Mouse (Mus musculus): Measurements from ENCODE around the gene Olfr52. TPM values are rescaled to one million over a fixed set of nuclear protein-coding genes. Genes with fewer than 3 reads are reported as not detected.

Olfr52 gene
- polyA plus RNA-seq, 1 experiment from 2014 or later = not detected

Other genes with a start within 250 kb of the Olfr52 start
- not detected in 2 replicates for gene Olfr1028, start 235.2 kb downstream of the Olfr52 start, polyA plus RNA-seq (2015; fragmentation: Nextera tagmentation; extraction: Ambion mirVana)
- not detected in 2 replicates for gene Olfr1029, start 211.8 kb downstream of the Olfr52 start, polyA plus RNA-seq (2015; fragmentation: Nextera tagmentation; extraction: Ambion mirVana)
- not detected in 2 replicates for gene Olfr1030, start 206.4 kb downstream of the Olfr52 start, polyA plus RNA-seq (2015; fragmentation: Nextera tagmentation; extraction: Ambion mirVana)
- not detected in 2 replicates for gene Olfr1031, start 195.4 kb downstream of the Olfr52 start, polyA plus RNA-seq (2015; fragmentation: Nextera tagmentation; extraction: Ambion mirVana)
- gene Olfr1032, start 180.1 kb downstream of the Olfr52 start, polyA plus RNA-seq (2015; fragmentation: Nextera tagmentation; extraction: Ambion mirVana) = not detected in 2 replicates
- gene Olfr1033, start 165.1 kb downstream of the Olfr52 start, polyA plus RNA-seq (2015; fragmentation: Nextera tagmentation; extraction: Ambion mirVana) = 2.3 and 3.1 TPM in 2 replicates
- not detected in 2 replicates for gene Olfr1034, start 139.8 kb downstream of the Olfr52 start, polyA plus RNA-seq (2015; fragmentation: Nextera tagmentation; extraction: Ambion mirVana)
- gene Olfr1036, start 111.7 kb downstream of the Olfr52 start, polyA plus RNA-seq (2015; fragmentation: Nextera tagmentation; extraction: Ambion mirVana) = not detected in 2 replicates
- gene Olfr1037, start 98.3 kb downstream of the Olfr52 start, polyA plus RNA-seq (2015; fragmentation: Nextera tagmentation; extraction: Ambion mirVana) = not detected in 2 replicates
- not detected in 2 replicates for gene Olfr1039, start 49.8 kb downstream of the Olfr52 start, polyA plus RNA-seq (2015; fragmentation: Nextera tagmentation; extraction: Ambion mirVana)
- gene Olfr1040, start 39.0 kb downstream of the Olfr52 start, polyA plus RNA-seq (2015; fragmentation: Nextera tagmentation; extraction: Ambion mirVana) = not detected in 2 replicates
- gene Olfr1042, start 23.8 kb downstream of the Olfr52 start, polyA plus RNA-seq (2015; fragmentation: Nextera tagmentation; extraction: Ambion mirVana) = not detected in 2 replicates
- not detected in 2 replicates for gene Olfr1043, start 18.2 kb downstream of the Olfr52 start, polyA plus RNA-seq (2015; fragmentation: Nextera tagmentation; extraction: Ambion mirVana)
- gene Olfr1044, start 7.9 kb downstream of the Olfr52 start, polyA plus RNA-seq (2015; fragmentation: Nextera tagmentation; extraction: Ambion mirVana) = not detected in 2 replicates
- gene Olfr1045, start 17.3 kb upstream of the Olfr52 start, polyA plus RNA-seq (2015; fragmentation: Nextera tagmentation; extraction: Ambion mirVana) = not detected in 2 replicates
- not detected in 2 replicates for gene Olfr1046, start 33.6 kb upstream of the Olfr52 start, polyA plus RNA-seq (2015; fragmentation: Nextera tagmentation; extraction: Ambion mirVana)
- not detected in 2 replicates for gene Olfr1047, start 45.7 kb upstream of the Olfr52 start, polyA plus RNA-seq (2015; fragmentation: Nextera tagmentation; extraction: Ambion mirVana)
- gene Olfr1048, start 54.6 kb upstream of the Olfr52 start, polyA plus RNA-seq (2015; fragmentation: Nextera tagmentation; extraction: Ambion mirVana) = not detected in 2 replicates
- not detected in 2 replicates for gene Olfr1049, start 72.6 kb upstream of the Olfr52 start, polyA plus RNA-seq (2015; fragmentation: Nextera tagmentation; extraction: Ambion mirVana)
- gene Olfr1051, start 93.4 kb upstream of the Olfr52 start, polyA plus RNA-seq (2015; fragmentation: Nextera tagmentation; extraction: Ambion mirVana) = not detected in 2 replicates
- not detected in 2 replicates for gene Olfr1052, start 106.8 kb upstream of the Olfr52 start, polyA plus RNA-seq (2015; fragmentation: Nextera tagmentation; extraction: Ambion mirVana)
- gene Olfr1053, start 129.6 kb upstream of the Olfr52 start, polyA plus RNA-seq (2015; fragmentation: Nextera tagmentation; extraction: Ambion mirVana) = not detected in 2 replicates
- not detected in 2 replicates for gene Olfr1054, start 149.8 kb upstream of the Olfr52 start, polyA plus RNA-seq (2015; fragmentation: Nextera tagmentation; extraction: Ambion mirVana)
- gene Olfr1055, start 164.6 kb upstream of the Olfr52 start, polyA plus RNA-seq (2015; fragmentation: Nextera tagmentation; extraction: Ambion mirVana) = not detected in 2 replicates
- gene Olfr1056, start 176.8 kb upstream of the Olfr52 start, polyA plus RNA-seq (2015; fragmentation: Nextera tagmentation; extraction: Ambion mirVana) = not detected in 2 replicates
- not detected in 2 replicates for gene Olfr1057, start 192.7 kb upstream of the Olfr52 start, polyA plus RNA-seq (2015; fragmentation: Nextera tagmentation; extraction: Ambion mirVana)
- gene Olfr1058, start 202.9 kb upstream of the Olfr52 start, polyA plus RNA-seq (2015; fragmentation: Nextera tagmentation; extraction: Ambion mirVana) = not detected in 2 replicates
- not detected in 2 replicates for gene Olfr1061, start 228.4 kb upstream of the Olfr52 start, polyA plus RNA-seq (2015; fragmentation: Nextera tagmentation; extraction: Ambion mirVana)
- not detected in 2 replicates for gene Olfr1062, start 241.1 kb upstream of the Olfr52 start, polyA plus RNA-seq (2015; fragmentation: Nextera tagmentation; extraction: Ambion mirVana)

All from lung, embryonic 15.5 days (tissue).